Mouse (Mus musculus): ENCODE data around the gene Prkag2.

- TF ChIP-seq GATA1 (IDR thresholded peaks at IDR 0.05; ENCODE audit: borderline replicate concordance, low read length) (no peak), FLI1 (IDR thresholded peaks at IDR 0.05; ENCODE audit: low read length) (no peak)
Observed at GRCm38 (mm10) chr5:24981765-24982164, 118.7 kb downstream of the Prkag2 start.
